Mouse (Mus musculus) retina, postnatal 1 day (tissue): ENCODE results near the gene Sgsm3.
"Not testable (repeated sequence)": the region's sequence is repeated elsewhere in the genome, so short reads cannot be mapped to it uniquely, and the experiment has no call there.

Source experiments
- DNase-seq: peaks from one replicate; pipeline ENCODE4 v3.0.0-alpha.2; 2012

Sgsm3 gene

GRCm38 (mm10) chr15:80977620-80978334 is at the start of gene Sgsm3:
Gene Sgsm3 (plus strand): TSS chr15:80977765.
- DNase-seq = peak; percentile 89

DNA sequence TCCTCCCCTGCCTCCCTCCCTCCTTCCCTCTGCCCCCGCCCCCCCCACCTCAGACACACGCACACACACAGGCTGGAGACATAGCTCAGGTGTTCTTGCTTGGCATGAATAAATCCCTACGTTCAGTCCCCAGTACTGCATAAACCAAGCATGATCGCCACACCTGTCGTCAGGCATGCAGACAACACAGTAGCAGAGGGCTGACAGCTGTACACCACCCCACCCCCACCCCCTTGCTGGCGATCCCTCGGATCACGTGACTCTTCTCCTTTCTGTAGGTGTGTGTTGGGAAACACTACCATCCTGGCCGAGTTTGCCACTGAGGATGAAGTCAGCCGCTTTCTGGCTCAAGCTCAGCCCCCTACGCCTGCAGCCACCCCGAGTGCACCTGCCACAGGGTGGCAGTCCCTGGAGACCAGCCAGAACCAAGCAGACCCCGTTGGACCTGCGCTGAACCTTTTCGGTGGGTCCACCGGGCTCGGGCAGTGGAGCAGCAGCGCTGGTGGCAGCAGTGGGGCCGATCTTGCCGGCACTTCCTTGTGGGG is 48.7 kb upstream of the Sgsm3 start:
- DNase-seq = no peak

DNA sequence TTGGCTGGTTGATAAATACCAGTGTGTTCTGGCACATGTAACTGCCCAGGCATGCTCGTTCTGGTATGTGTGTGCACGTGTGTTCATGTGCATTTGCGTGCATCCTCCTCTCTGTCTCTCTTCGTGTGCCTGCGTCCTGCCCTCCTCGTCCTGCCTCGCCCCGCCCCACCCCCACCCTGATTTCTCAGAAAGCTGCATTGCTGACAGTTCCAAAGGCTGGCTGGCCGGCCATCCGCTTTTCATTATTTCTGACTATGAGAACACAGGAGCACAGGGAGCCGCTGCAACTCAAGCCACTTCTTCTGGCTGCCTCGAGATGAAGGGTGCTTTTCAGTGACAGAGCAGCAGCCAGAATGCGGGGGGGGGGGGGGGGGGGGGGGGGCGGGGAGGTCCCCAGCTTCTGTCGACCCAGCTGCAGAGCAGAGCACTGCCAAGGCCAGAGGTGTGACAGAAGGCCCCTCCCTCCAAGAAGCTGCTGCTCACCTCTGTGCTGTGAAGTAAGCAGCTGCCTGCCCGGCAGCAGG is 47.5 kb upstream of the Sgsm3 start:
- DNase-seq = no peak

GRCm38 (mm10) chr15:80930676-80931320 is 46.8 kb upstream of the Sgsm3 start:
- DNase-seq = not testable (repeated sequence)

GRCm38 (mm10) chr15:80931345-80931960 is 46.1 kb upstream of the Sgsm3 start:
- no peak for DNase-seq

- DNase-seq = no peak
Observed at GRCm38 (mm10) chr15:80934841-80935240, 42.7 kb upstream of the Sgsm3 start.

DNA sequence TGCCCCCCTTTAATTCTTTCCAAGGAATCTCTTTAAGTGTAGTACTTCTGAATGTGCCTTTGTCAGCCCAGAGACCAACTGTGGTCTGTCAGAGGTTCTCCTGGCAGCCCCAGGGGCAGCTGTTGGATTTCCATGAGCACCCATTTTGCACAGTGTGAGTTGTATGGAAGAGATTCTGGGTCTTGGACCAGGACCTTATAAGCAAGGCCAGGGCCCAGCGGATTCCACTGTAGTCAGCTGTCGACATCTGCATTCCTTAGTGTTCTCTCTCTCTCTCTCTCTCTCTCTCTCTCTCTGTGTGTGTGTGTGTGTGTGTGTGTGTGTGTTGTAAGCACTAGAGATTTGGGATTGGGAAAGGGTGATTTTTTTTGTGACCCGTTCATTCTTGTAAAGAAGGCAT is 40.9 kb upstream of the Sgsm3 start:
- DNase-seq = no peak

GRCm38 (mm10) chr15:80938615-80939014 is 39.0 kb upstream of the Sgsm3 start:
- no peak for DNase-seq

DNA sequence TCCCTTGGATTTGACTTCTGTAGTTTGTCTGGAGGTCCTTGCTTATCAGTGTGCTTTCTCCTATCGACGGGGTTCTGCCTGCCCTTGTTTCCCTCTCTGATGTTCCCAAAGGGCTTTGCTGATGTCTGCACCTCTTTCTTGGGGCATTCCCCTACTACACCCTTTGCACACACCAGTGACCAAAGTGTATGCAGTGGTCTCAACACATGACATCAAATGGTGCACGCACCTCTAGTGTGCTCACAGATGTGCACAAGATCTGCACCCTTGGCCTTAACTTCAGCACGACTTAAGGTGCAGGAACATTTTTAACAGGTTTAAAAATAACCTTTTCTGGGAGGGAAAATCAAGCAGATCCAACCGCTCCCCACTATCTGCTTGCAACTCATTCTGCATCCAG is 38.2 kb upstream of the Sgsm3 start:
- no peak for DNase-seq

- DNase-seq = no peak
Observed at GRCm38 (mm10) chr15:80941468-80942040, 36.0 kb upstream of the Sgsm3 start.

- DNase-seq = peak; percentile 33
Observed at GRCm38 (mm10) chr15:80945851-80946250, 31.7 kb upstream of the Sgsm3 start.

- peak; percentile 94 for DNase-seq
Observed at GRCm38 (mm10) chr15:80948145-80949135, 29.1 kb upstream of the Sgsm3 start, which contains the start of gene Adsl. Gene Adsl (plus strand): TSS chr15:80948490.

GRCm38 (mm10) chr15:80949431-80949830 is 28.1 kb upstream of the Sgsm3 start:
- no peak for DNase-seq

DNA sequence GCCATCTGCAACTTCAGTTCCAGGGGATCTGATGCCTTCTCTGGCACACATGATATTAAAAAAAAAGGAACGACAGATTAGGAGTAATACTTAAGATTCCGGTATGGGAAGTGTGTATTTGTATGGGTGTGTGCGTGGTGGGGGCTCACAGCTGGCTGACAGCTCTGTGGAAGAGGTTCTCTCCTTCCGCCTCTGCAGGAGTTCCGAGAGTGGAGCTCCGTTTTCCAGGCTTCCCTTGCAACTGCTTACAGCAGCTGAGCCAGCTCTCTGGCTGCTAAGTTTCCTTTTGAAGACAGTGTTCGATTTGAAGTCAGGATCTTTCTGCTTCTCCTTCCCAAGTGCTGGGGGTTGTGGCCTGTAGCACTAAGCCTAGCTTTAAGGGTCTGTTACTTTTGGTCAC is 27.5 kb upstream of the Sgsm3 start:
- DNase-seq = no peak

- DNase-seq = no peak
Observed at GRCm38 (mm10) chr15:80953971-80954370, 23.6 kb upstream of the Sgsm3 start.

DNA sequence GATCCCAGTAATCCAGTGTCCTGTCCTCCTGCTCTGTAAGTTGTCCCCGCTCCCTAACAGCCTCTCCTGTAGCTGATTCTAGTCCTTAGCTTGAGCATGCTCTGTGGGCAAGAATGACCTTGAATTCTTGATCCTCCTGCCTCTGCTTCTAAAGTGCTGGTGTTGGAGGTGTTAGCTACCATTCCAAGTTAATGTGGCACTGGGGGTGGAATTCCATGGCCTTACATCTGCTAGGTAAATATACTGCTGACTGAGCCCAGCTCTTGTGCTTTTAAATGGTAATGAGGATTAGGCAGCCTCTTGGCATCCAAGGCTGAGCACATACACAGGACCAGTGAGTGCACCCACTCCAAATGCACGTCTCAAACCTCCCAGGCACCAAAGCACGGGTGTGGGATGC is 22.7 kb upstream of the Sgsm3 start:
- DNase-seq = no peak

- no peak for DNase-seq
Observed at GRCm38 (mm10) chr15:80955836-80956438, 21.6 kb upstream of the Sgsm3 start.

DNA sequence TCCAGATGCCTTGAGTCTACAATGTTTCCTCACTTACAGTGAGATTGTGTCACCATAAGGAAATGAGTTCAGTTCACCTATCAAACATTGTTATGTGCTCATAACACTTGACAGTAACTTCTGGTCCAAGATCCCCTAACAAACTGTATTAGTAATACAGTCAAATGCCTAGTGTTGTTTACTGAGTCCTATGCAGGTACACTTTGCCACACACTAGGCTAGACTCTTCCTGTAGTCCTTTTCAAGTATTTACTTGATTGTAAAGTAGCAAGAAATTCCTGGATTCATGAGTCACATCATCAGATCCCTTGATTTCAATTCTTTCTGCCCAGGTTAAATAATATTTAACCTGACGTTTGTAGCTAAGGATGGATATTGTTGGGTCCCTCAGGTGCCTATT is 8.2 kb upstream of the Sgsm3 start:
- no peak for DNase-seq

GRCm38 (mm10) chr15:80974311-80974710 is 3.3 kb upstream of the Sgsm3 start:
- no peak for DNase-seq

- no peak for DNase-seq
Observed at GRCm38 (mm10) chr15:80975666-80976065, 1.9 kb upstream of the Sgsm3 start.

DNA sequence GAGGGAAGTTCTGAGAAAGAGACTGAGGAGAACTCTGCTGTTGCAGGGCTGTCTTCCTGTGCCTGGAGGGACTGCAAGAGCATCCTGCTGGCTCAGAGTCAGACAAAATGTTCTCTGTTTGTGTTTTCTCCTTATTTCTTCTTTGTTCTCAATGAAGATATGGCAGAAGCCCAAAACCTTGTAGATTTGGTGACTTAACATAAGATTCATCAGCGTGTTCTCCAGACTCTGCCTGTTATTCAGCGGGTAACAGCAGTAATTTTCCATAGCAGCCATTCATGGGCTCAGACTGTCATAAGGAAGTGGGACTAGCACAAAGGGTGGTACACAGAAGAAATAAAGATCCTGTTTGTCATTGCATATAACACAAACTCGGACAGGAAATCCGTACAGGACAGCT is 2.0 kb downstream of the Sgsm3 start:
- no peak for DNase-seq

DNA sequence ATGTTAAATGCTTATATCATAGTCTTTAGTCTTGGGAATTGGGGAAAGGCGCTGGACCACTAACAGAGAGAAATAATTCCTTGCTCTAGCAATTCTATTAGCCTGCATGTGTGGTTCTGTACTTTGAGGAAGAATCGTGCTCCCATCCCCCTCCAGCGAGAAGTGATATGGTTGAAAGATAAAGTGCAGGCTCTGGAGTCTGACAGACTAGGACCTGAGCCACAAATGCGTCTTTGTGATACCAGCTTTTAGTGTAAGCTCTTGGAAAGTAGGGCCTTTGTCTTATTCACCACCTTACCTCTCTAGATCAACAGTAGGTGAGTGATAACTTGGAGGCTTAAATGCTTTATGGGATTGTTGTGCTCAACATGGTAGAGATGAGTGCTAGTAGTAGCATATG is 3.6 kb downstream of the Sgsm3 start:
- DNase-seq = no peak
